Mouse (Mus musculus) forebrain, embryonic 14.5 days (tissue): Measurements from ENCODE around the gene Lfng. TPM values are rescaled to one million over a fixed set of nuclear protein-coding genes. Genes with fewer than 3 reads are reported as not detected.

Experiments
- ATAC-seq: fragments of 200-750 bp; cut with Nextera tagmentation; 2 replicates; pipeline ENCODE4 v1.8.0; 2017; ENCODE audit warnings: mild to moderate bottlenecking, moderate library complexity
- DNase-seq: peaks from one replicate; pipeline ENCODE4 v3.0.0-alpha.2; 2015; ENCODE audit warnings: low spot score
- H3K27ac ChIP-seq: fragments of 300-500 bp; sonication (generic); 2 replicates; pipeline ENCODE4 v1.5.1; 2014; ENCODE audit warnings: low read depth, mild to moderate bottlenecking, control low read depth, low read length, moderate library complexity
- H3K27me3 ChIP-seq: fragments of 300-500 bp; sonication (generic); replicated peaks from 2 replicates; pipeline ENCODE4 v1.6.1; 2014; ENCODE audit warnings: low read length, control low read depth, mixed read lengths; ENCODE audit not compliant: control insufficient read depth, insufficient read depth
- H3K36me3 ChIP-seq: fragments of 300-500 bp; sonication (generic); 2 replicates; pipeline ENCODE4 v1.6.1; 2014; ENCODE audit warnings: low read length, control low read depth; ENCODE audit not compliant: control insufficient read depth, insufficient read depth
- H3K4me1 ChIP-seq: fragments of 300-500 bp; sonication (generic); 2 replicates; pipeline ENCODE4 v1.6.1; 2014; ENCODE audit warnings: antibody characterized with exemption, low read length, control low read depth; ENCODE audit not compliant: control insufficient read depth, insufficient read depth
- H3K4me2 ChIP-seq: fragments of 300-500 bp; sonication (generic); 2 replicates; pipeline ENCODE4 v1.6.1; 2014; ENCODE audit warnings: mild to moderate bottlenecking, control low read depth, low read length
- H3K4me3 ChIP-seq: fragments of 300-500 bp; sonication (generic); 2 replicates; pipeline ENCODE4 v1.5.1; 2014; ENCODE audit warnings: low read depth, low read length, control low read depth
- H3K9ac ChIP-seq: fragments of 300-500 bp; sonication (generic); 2 replicates; pipeline ENCODE4 v1.6.1; 2014; ENCODE audit warnings: mild to moderate bottlenecking, low read length, control low read depth, moderate library complexity
- H3K9me3 ChIP-seq: fragments of 300-500 bp; sonication (generic); replicated peaks from 2 replicates; pipeline ENCODE4 v1.6.1; 2016; ENCODE audit warnings: low read length, control low read depth, mixed read lengths; ENCODE audit not compliant: control insufficient read depth
- WGBS: fragments of 180-500 bp; shearing (Covaris S2); extraction: QIAGEN DNeasy Blood & Tissue Kit; methylation state at CpG from one replicate; pipeline ENCODE4 v1.1.7; 2014; 5-methylcytosine and 5-hydroxymethylcytosine counted together
- polyA plus RNA-seq: library from polyadenylated mRNA; unstranded; fragments of >200 nt; fragmentation: Nextera tagmentation; extraction: Ambion mirVana; gene quantifications from 2 replicates; pipeline ENCODE4 v1.2.1, GENCODE M21; 2014

The Lfng gene
- polyA plus RNA-seq, 1 experiment from 2014 or later, result 30.9 TPM

GRCm38 (mm10) chr5:140609511-140610272, 2.6 kb downstream of the Lfng start:
- peak overlapping the region; percentile 64 for H3K4me3 ChIP-seq
- peak overlapping the region; percentile 87 for H3K4me2 ChIP-seq
- H3K9ac ChIP-seq, result peak overlapping the region; percentile 84
- 3% methylated on average over 13 of the region's 13 CpGs for WGBS
- ATAC-seq (peak; percentile 10; the same call in 1 of the 2 replicates), DNase-seq (peak; percentile 80)
- H3K9me3 ChIP-seq, result no peaks in the 10 kb centered on the region
- peak overlapping the region; percentile 97 for H3K27ac ChIP-seq
- peaks cover 3% of the 10 kb centered on the region; the same call in 1 of the 2 replicates for H3K27me3 ChIP-seq
- H3K4me1 ChIP-seq, result peaks cover 43% of the 10 kb centered on the region
- H3K36me3 ChIP-seq, result peaks cover 23% of the 10 kb centered on the region

GRCm38 (mm10) chr5:140610273-140611011, 3.3 kb downstream of the Lfng start:
- peak; percentile 70 for DNase-seq
- Histone ChIP-seq H3K27ac (peak overlapping the region; percentile 97), H3K36me3 (peaks cover 26% of the 10 kb centered on the region), H3K4me3 (peak overlapping the region; percentile 64), H3K27me3 (peaks cover 3% of the 10 kb centered on the region; the same call in 1 of the 2 replicates), H3K4me1 (peaks cover 41% of the 10 kb centered on the region), H3K9ac (peak overlapping the region; percentile 84), H3K9me3 (no peaks in the 10 kb centered on the region), H3K4me2 (peak overlapping the region; percentile 87)
- peak; percentile 16 for ATAC-seq
- under 1% methylated on average over 26 of the region's 30 CpGs for WGBS

DNA sequence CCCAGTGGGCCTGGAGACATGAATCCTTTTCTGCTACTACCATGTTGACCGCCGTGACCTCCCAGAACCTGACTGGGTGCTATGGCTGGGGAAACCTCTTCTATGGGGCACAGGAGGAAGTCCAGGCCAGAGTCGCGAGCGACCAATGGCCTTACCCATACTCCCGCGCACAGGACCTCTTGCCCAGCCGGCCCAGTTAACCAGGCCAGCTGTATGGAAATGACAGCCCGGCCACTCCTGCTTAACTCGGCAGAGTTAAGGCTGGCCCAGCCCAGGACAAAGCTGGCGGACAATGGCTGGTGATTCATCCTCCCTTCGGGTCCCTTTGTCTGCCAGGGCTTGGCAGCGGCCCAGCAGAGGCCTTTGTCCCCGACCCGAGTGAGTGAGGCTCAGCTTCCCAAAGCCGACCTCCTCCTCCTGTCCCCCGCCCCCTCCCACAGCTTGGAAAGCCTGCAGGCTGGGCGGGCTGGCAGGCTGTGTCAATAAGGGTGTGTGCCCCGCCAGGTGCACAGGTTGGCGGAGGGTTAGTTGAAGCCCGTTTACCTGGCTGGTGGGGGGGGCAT, 4.0 kb downstream of the Lfng start:
- ATAC-seq (peak; percentile 42), DNase-seq (peak; percentile 92)
- Histone ChIP-seq H3K27me3 (peaks cover 3% of the 10 kb centered on the region; the same call in 1 of the 2 replicates), H3K9me3 (no peaks in the 10 kb centered on the region), H3K9ac (peak overlapping the region; percentile 84), H3K27ac (peak overlapping the region; percentile 97), H3K4me2 (peak overlapping the region; percentile 87), H3K4me1 (peaks cover 36% of the 10 kb centered on the region), H3K36me3 (peaks cover 26% of the 10 kb centered on the region), H3K4me3 (peak overlapping the region; percentile 64)
- under 1% methylated on average over 21 of the region's 21 CpGs for WGBS

DNA sequence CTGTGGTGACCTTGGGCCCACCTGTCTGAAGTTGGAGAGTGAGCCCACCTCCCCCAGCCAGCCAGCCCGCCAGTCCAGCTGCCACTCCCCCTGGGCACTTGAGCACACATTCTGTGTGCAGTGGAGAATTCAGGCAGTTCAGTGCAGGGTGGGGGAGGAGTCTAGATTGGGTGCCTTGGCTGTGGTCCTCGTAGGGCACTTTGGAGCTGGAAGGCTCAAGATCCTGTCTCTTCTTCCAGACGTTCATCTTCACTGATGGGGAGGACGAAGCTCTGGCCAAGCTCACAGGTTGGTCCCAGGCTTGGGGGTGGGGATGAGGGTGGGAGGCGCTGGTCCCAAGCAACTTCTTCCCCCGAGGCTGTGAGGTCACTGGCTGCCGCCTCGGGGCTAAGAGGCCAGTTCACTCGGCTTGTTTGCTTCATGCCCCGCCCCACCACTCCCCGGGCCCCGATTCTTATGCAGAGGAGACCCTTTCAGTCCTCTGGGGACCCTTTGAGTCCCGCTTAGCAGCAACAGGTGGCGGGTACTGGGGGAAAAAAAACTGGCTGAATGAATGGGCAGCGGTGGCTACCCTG, 4.6 kb downstream of the Lfng start:
- ATAC-seq, result peak; percentile 47

GRCm38 (mm10) chr5:140612191-140612590, 5.1 kb downstream of the Lfng start:
- Histone ChIP-seq H3K36me3 (peaks cover 26% of the 10 kb centered on the region), H3K27ac (peak overlapping the region; percentile 97), H3K4me3 (peak overlapping the region; percentile 64), H3K4me1 (peaks cover 27% of the 10 kb centered on the region), H3K4me2 (peak overlapping the region; percentile 87), H3K9me3 (no peaks in the 10 kb centered on the region), H3K9ac (peak overlapping the region; percentile 84), H3K27me3 (0 out of 2 replicates have a peak, but pooled peaks cover 3% of the 10 kb centered on the region)
- no peak for ATAC-seq
- 18% methylated on average over 18 of the region's 18 CpGs for WGBS
- no peak for DNase-seq

More for the DNA sequence above, 4.6 kb downstream of the Lfng start:
- Histone ChIP-seq H3K9me3 (no peaks in the 10 kb centered on the region), H3K9ac (peak overlapping the region; percentile 84), H3K36me3 (peaks cover 26% of the 10 kb centered on the region), H3K27ac (peak overlapping the region; percentile 97), H3K4me2 (peak overlapping the region; percentile 87), H3K4me1 (peaks cover 30% of the 10 kb centered on the region), H3K27me3 (0 out of 2 replicates have a peak, but pooled peaks cover 3% of the 10 kb centered on the region), H3K4me3 (peak overlapping the region; percentile 64)
- peak; percentile 83 for DNase-seq
- WGBS, result 3% methylated on average over 15 of the region's 15 CpGs

GRCm38 (mm10) chr5:140614141-140614540, 7.0 kb downstream of the Lfng start:
- no peaks in the 10 kb centered on the region for H3K9me3 ChIP-seq
- H3K4me2 ChIP-seq, result no peak overlapping the region
- no peak overlapping the region for H3K27ac ChIP-seq
- no peak for DNase-seq
- WGBS, result 98% methylated on average over 10 of the region's 10 CpGs
- no peaks in the 10 kb centered on the region for H3K27me3 ChIP-seq
- H3K9ac ChIP-seq, result no peak overlapping the region
- peaks cover 29% of the 10 kb centered on the region for H3K36me3 ChIP-seq
- no peak for ATAC-seq
- peaks cover 24% of the 10 kb centered on the region for H3K4me1 ChIP-seq
- H3K4me3 ChIP-seq, result no peak overlapping the region

DNA sequence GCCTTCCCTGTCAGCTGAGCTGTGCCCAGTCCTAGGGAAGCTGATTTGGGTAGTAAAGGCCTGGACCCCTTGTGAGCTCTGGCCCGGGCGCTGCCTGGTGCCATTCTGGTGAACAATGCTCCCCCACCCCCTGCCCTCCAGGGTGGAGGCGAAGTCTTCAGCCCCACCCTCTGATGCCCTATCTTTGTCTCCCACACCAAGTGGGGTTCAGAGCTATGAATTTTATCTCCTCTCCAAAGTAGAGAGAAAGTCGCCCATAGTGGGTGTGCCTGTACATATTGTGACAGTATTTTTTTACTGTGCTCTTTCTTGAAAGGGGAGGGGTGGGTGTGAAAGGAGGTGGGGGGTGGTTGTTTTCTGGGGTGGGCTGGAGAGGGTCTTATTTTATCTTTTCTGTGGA, 7.7 kb downstream of the Lfng start:
- ATAC-seq (no peak), DNase-seq (no peak)
- no peak overlapping the region for H3K4me3 ChIP-seq
- H3K9me3 ChIP-seq, result no peaks in the 10 kb centered on the region
- no peak overlapping the region for H3K9ac ChIP-seq
- no peaks in the 10 kb centered on the region for H3K27me3 ChIP-seq
- WGBS, result 81% methylated on average over 4 of the region's 4 CpGs
- H3K4me2 ChIP-seq, result no peak overlapping the region
- peaks cover 29% of the 10 kb centered on the region for H3K36me3 ChIP-seq
- no peak overlapping the region for H3K27ac ChIP-seq
- peaks cover 24% of the 10 kb centered on the region for H3K4me1 ChIP-seq

DNA sequence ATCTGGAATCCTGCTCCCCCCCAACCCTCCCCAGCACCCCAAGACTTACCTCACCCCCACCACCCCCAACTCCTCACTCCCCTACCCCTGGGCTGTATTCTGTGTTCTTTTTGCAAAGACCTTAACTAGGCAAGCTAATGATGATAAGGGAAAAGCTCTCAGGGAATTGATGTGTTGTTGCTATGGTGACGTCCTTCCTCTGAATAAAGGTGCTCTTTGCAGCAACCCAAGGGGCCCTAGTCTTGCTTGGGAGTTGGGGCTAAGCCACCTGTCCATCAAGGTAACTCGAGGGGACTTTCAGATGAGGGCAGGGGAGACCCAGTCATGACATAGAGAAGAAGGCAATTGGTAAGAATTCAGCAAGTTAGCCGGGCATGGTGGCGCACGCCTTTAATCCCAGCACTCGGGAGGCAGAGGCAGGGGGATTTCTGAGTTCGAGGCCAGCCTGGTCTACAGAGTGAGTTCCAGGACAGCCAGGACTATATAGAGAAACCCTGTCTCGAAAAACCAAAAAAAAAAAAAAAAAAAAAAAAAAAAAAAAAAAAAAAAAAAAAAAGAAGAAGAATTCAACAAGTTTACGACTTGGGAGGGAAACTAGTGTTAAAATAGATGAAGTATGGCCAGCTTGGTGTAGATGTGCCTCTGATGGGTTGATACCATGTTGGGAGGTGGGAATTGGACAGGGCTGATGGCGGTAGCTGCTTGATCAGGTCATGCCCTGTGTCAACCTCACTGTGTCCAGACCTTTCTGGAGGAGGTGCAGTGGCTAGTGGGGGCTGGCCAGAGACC, 8.4 kb downstream of the Lfng start:
- Histone ChIP-seq H3K27me3 (no peaks in the 10 kb centered on the region), H3K4me3 (no peak overlapping the region), H3K27ac (no peak overlapping the region), H3K36me3 (peaks cover 29% of the 10 kb centered on the region), H3K4me1 (peaks cover 21% of the 10 kb centered on the region), H3K9ac (no peak overlapping the region), H3K4me2 (no peak overlapping the region), H3K9me3 (no peaks in the 10 kb centered on the region)
- DNase-seq (peak; percentile 39), ATAC-seq (no peak)
- 66% methylated on average over 10 of the region's 10 CpGs for WGBS
